14 mouse cellular contexts compared by ENCODE assay signal in the genomic region with DNA sequence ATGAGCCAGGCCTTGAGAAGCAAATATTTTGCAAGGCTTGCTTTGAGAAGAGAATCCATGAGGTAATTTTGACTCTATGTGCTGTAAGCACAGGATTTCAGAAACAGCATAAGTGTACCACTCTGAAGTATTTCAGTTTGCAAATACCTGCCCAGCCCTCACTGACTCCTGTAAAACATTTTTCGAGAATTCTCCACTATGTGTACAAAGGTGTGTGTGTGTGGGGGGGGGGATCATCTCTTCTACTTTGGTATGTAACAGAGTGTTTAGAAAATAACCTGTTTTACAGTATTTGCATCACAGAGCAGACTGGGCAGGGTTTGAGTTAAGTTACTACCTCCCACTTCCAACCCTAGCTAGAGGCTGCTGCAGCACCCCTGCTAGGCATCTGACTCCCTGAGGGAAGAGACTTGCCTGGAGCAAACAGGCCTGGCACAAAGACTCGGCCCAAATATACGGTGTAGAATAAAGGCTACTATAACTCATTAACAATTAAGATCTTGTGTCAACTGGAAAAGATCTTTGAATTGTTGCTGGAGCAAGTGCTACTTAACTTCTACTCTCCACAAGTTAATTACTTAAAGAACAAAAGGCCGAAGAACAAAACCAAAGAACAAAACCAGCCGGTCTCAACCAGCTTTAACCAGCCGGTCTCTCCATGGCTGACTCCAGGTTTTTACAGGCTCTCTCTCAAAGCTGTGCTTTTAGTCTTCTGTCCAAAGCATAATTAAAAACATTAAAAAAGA. TPM values are rescaled to one million over a fixed set of nuclear protein-coding genes. Genes with fewer than 3 reads are reported as not detected.
A peak's percentile ranks its signal among the peaks of the same experiment; 100 is the strongest.
DNase-seq lines count a peak whose midpoint lies in the region; ATAC-seq and TF ChIP-seq lines count a peak whose summit lies in the region.
"Had no signal": no experiment of that assay in that cellular context is flagged by ENCODE, and none has a peak within 500 bp of the region (broad histone marks: within the 10 kb centered on the region; RNA-seq: fewer than 3 reads in every experiment).

No protein-coding gene starts in this region.

- no peaks in the 10 kb centered on the region for H3K9me3 ChIP-seq in forebrain, embryonic 13.5 days (replicated peaks)
- H3K9me3 ChIP-seq in forebrain, postnatal 0 days (ENCODE audit: low read length) = no peaks in the 10 kb centered on the region
- H3K9me3 ChIP-seq in lung, embryonic 15.5 days = no peaks in the 10 kb centered on the region
- H3K9me3 ChIP-seq in midbrain, embryonic 14.5 days (ENCODE audit: control insufficient read depth, low read length) = no peaks in the 10 kb centered on the region
- H3K9me3 ChIP-seq: embryonic facial prominence, embryonic 15.5 days had no signal

- no peak overlapping the region for H3K4me3 ChIP-seq in forebrain, embryonic 13.5 days
- H3K4me3 ChIP-seq in forebrain, postnatal 0 days (ENCODE audit: low read depth, low read length) = no peak overlapping the region
- no peak overlapping the region for H3K4me3 ChIP-seq in lung, embryonic 15.5 days
- H3K4me3 ChIP-seq in midbrain, embryonic 14.5 days (replicated peaks; ENCODE audit: low read depth, low read length) = no peak overlapping the region
- H3K4me3 ChIP-seq: embryonic facial prominence, embryonic 15.5 days had no signal

- 11% methylated on average over 6 of the region's 6 CpGs for WGBS in forebrain, embryonic 13.5 days
- WGBS in forebrain, postnatal 0 days = 25% methylated on average over 6 of the region's 6 CpGs
- 56% methylated on average over 6 of the region's 6 CpGs for WGBS in lung, embryonic 15.5 days
- 28% methylated on average over 6 of the region's 6 CpGs for WGBS in midbrain, embryonic 14.5 days

- H3K4me2 ChIP-seq in forebrain, embryonic 13.5 days = peak overlapping the region; percentile 56
- no peak overlapping the region for H3K4me2 ChIP-seq in forebrain, postnatal 0 days (ENCODE audit: low read depth)
- no peak overlapping the region for H3K4me2 ChIP-seq in lung, embryonic 15.5 days
- peak overlapping the region; percentile 44 for H3K4me2 ChIP-seq in midbrain, embryonic 14.5 days (ENCODE audit: low read length)
- H3K4me2 ChIP-seq: embryonic facial prominence, embryonic 15.5 days had no signal

- peaks cover 46% of the 10 kb centered on the region for H3K4me1 ChIP-seq in forebrain, embryonic 13.5 days
- peaks cover 17% of the 10 kb centered on the region for H3K4me1 ChIP-seq in forebrain, postnatal 0 days (ENCODE audit: insufficient read depth)
- H3K4me1 ChIP-seq in lung, embryonic 15.5 days = peaks cover 23% of the 10 kb centered on the region
- H3K4me1 ChIP-seq in midbrain, embryonic 14.5 days (ENCODE audit: control insufficient read depth, insufficient read depth, low read length) = peaks cover 36% of the 10 kb centered on the region

- no peak for TF ChIP-seq CTCF in forebrain, postnatal 0 days (IDR thresholded peaks at IDR 0.05; ENCODE audit: low read depth)

- peaks cover 15% of the 10 kb centered on the region for H3K27me3 ChIP-seq in forebrain, embryonic 13.5 days
- H3K27me3 ChIP-seq in forebrain, postnatal 0 days (ENCODE audit: insufficient read depth, low read length) = no peaks in the 10 kb centered on the region
- peaks cover 54% of the 10 kb centered on the region for H3K27me3 ChIP-seq in lung, embryonic 15.5 days
- H3K27me3 ChIP-seq in midbrain, embryonic 14.5 days (ENCODE audit: control insufficient read depth, insufficient read depth, low read length) = no peaks in the 10 kb centered on the region

- no peak for ATAC-seq in forebrain, embryonic 13.5 days
- no peak for ATAC-seq in forebrain, postnatal 0 days
- ATAC-seq in lung, embryonic 15.5 days (ENCODE audit: borderline replicate concordance, extremely low read depth, low FRiP score, low TSS enrichment) = no peak
- no peak for ATAC-seq in midbrain, embryonic 14.5 days (ENCODE audit: low FRiP score, low TSS enrichment)

- no peak overlapping the region for H3K9ac ChIP-seq in forebrain, embryonic 13.5 days
- H3K9ac ChIP-seq in forebrain, postnatal 0 days = no peak overlapping the region
- H3K9ac ChIP-seq in lung, embryonic 15.5 days = no peak overlapping the region
- no peak overlapping the region for H3K9ac ChIP-seq in midbrain, embryonic 14.5 days (replicated peaks; ENCODE audit: low read length)
- H3K9ac ChIP-seq: embryonic facial prominence, embryonic 15.5 days had no signal

- peaks cover 16% of the 10 kb centered on the region for H3K36me3 ChIP-seq in forebrain, embryonic 13.5 days (ENCODE audit: poor library complexity, severe bottlenecking)
- 0 out of 2 replicates have a peak, but pooled peaks cover 2% of the 10 kb centered on the region for H3K36me3 ChIP-seq in forebrain, postnatal 0 days (ENCODE audit: insufficient read depth)
- H3K36me3 ChIP-seq in lung, embryonic 15.5 days = no peaks in the 10 kb centered on the region
- peaks cover 7% of the 10 kb centered on the region for H3K36me3 ChIP-seq in midbrain, embryonic 14.5 days (ENCODE audit: control insufficient read depth, insufficient read depth, low read length)
- H3K36me3 ChIP-seq: embryonic facial prominence, embryonic 15.5 days had no signal

- DNase-seq in forebrain, postnatal 0 days = no peak
- no peak for DNase-seq in lung, postnatal 14 days
- peak; percentile 36 for DNase-seq in WW6 (ENCODE audit: low read depth, low spot score)
- DNase-seq in midbrain, embryonic 14.5 days = no peak
- no peak for DNase-seq in thymus, postnatal 10 days (ENCODE audit: low spot score in 2 of 2)
- no peak for DNase-seq in left cerebral cortex, adult 8-10 months (ENCODE audit: low spot score in 2 of 2)
- DNase-seq: B cell, adult 2 months; cerebellum, adult 8-10 months; heart, postnatal 4 days; kidney, postnatal 10 days; layer of hippocampus, postnatal 36 days had no signal

- no peak overlapping the region for H3K27ac ChIP-seq in forebrain, embryonic 13.5 days
- H3K27ac ChIP-seq in forebrain, postnatal 0 days (ENCODE audit: low read depth, low read length) = no peak overlapping the region
- H3K27ac ChIP-seq in lung, embryonic 15.5 days = 0 out of 2 replicates have a peak overlapping the region, but pooled peaks have one; percentile 6
- no peak overlapping the region for H3K27ac ChIP-seq in midbrain, embryonic 14.5 days (replicated peaks; ENCODE audit: low read depth, low read length)
- H3K27ac ChIP-seq: embryonic facial prominence, embryonic 15.5 days had no signal

RNA-seq across cellular contexts. Expression of gene Arid3b, which starts 6.6 kb away (rescaled TPM):
- 12.3 and 12.8 TPM in 2 replicates for polyA plus RNA-seq in forebrain, embryonic 13.5 days (2015; fragmentation: Nextera tagmentation; extraction: Ambion mirVana)
- total RNA-seq in forebrain, postnatal 0 days (2014; rRNA removed) = 4.7 and 5.5 TPM in 2 replicates
- polyA plus RNA-seq in forebrain, postnatal 0 days (2015; fragmentation: Nextera tagmentation; extraction: Ambion mirVana) = 3.1 and 3.8 TPM in 2 replicates
- polyA plus RNA-seq in lung, embryonic 15.5 days (2015; fragmentation: Nextera tagmentation; extraction: Ambion mirVana) = 4.5 and 4.8 TPM in 2 replicates
- polyA plus RNA-seq in midbrain, embryonic 14.5 days (2014; fragmentation: Nextera tagmentation; extraction: Ambion mirVana) = 8.7 and 9.6 TPM in 2 replicates
- 10 to 100 TPM; 10.9 to 15.0 (median 13.4) TPM for total RNA-seq in left cerebral cortex, adult 8-10 months (2022)

Comparison
In these comparisons a context has a peak if more than half of its experiments do, and no peak if none do; other contexts are left out.
1. H3K4me2 ChIP-seq: peak in forebrain, embryonic 13.5 days (single experiment) and midbrain, embryonic 14.5 days (single experiment); none in forebrain, postnatal 0 days (single experiment) and lung, embryonic 15.5 days (single experiment).